Mouse (Mus musculus): ENCODE measurements around the gene Slc41a3. TPM values are rescaled to one million over a fixed set of nuclear protein-coding genes. Genes with fewer than 3 reads are reported as not detected.
"Not testable (repeated sequence)": the region's sequence is repeated elsewhere in the genome, so short reads cannot be mapped to it uniquely, and the experiment has no call there.

The Slc41a3 gene
- polyA plus RNA-seq, 1 experiment from 2014 or later, result 6.5 TPM

DNA sequence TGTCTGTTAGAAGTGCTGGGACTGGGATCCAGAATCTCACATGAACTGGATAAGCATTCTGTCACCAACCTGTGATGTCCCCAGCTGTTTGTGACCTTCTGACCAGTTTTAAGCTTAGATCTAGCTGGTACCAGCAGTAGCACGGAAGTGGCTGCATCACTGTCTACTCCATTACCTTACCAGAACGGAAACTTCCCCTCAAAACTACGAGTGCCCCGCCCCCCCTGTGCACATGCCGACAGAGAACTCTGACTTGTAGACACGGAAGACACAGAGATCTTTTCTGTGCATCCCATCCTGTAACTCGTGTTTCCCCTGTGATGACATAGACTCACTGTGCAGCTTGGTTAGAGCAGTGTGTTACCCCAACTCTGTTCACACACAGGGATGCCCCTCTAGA lies 25.9 kb downstream of the Slc41a3 start:
- no peak overlapping the region for H3K4me3 ChIP-seq
- H3K27me3 ChIP-seq, result no peaks in the 10 kb centered on the region
- 0 out of 2 replicates have a peak, but pooled peaks cover 2% of the 10 kb centered on the region for H3K4me1 ChIP-seq
- H3K27ac ChIP-seq, result no peak overlapping the region
- 91% methylated on average over 7 of the region's 7 CpGs for WGBS
- ATAC-seq (ENCODE audit: insufficient number of reproducible peaks, low FRiP score, low TSS enrichment, low read depth), result no peak
- no peaks in the 10 kb centered on the region for H3K9me3 ChIP-seq
- no peak overlapping the region for H3K9ac ChIP-seq
- no peaks in the 10 kb centered on the region for H3K36me3 ChIP-seq
- no peak overlapping the region for H3K4me2 ChIP-seq

GRCm38 (mm10) chr6:90632526-90632925 lies 28.0 kb downstream of the Slc41a3 start:
- not testable (repeated sequence) for H3K27me3 ChIP-seq; H3K36me3 ChIP-seq; H3K4me2 ChIP-seq; H3K4me1 ChIP-seq; H3K9ac ChIP-seq; H3K27ac ChIP-seq; H3K9me3 ChIP-seq; H3K4me3 ChIP-seq; ATAC-seq (ENCODE audit: insufficient number of reproducible peaks, low FRiP score, low TSS enrichment, low read depth)
- 72% methylated on average over 3 of the region's 3 CpGs for WGBS

DNA sequence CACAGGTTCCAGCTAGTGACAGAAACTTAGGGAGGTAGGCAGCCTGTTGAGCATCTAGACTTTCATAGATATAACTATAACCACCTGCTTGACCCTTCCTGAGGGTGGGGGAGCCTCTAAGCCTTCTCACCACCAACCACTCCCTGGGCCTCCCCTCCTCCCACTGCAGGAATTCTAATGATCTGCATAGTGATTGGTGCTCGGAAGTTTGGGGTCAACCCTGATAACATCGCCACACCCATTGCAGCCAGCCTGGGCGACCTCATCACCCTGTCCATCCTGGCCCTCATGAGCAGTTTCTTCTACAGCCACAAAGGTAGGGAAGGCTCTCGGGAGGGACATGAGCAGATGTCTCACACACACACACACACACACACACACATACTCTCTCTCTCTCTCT lies 30.6 kb downstream of the Slc41a3 start:
- Histone ChIP-seq H3K27ac (no peak overlapping the region), H3K9me3 (no peaks in the 10 kb centered on the region), H3K9ac (no peak overlapping the region), H3K4me2 (no peak overlapping the region), H3K4me1 (no peaks in the 10 kb centered on the region), H3K4me3 (no peak overlapping the region), H3K27me3 (no peaks in the 10 kb centered on the region), H3K36me3 (no peaks in the 10 kb centered on the region)
- ATAC-seq (ENCODE audit: insufficient number of reproducible peaks, low FRiP score, low TSS enrichment, low read depth), result no peak
- 26% methylated on average over 4 of the region's 4 CpGs for WGBS

GRCm38 (mm10) chr6:90635611-90636010 lies 31.1 kb downstream of the Slc41a3 start:
- no peak overlapping the region for H3K27ac ChIP-seq
- no peaks in the 10 kb centered on the region for H3K4me1 ChIP-seq
- H3K36me3 ChIP-seq, result no peaks in the 10 kb centered on the region
- ATAC-seq (ENCODE audit: insufficient number of reproducible peaks, low FRiP score, low TSS enrichment, low read depth), result no peak
- H3K9me3 ChIP-seq, result no peaks in the 10 kb centered on the region
- H3K4me2 ChIP-seq, result no peak overlapping the region
- no peak overlapping the region for H3K9ac ChIP-seq
- no peak overlapping the region for H3K4me3 ChIP-seq
- WGBS, result 77% methylated on average over 3 of the region's 3 CpGs
- H3K27me3 ChIP-seq, result no peaks in the 10 kb centered on the region

- no peak overlapping the region for H3K4me2 ChIP-seq
- ATAC-seq (ENCODE audit: insufficient number of reproducible peaks, low FRiP score, low TSS enrichment, low read depth), result no peak
- 78% methylated on average over 3 of the region's 3 CpGs for WGBS
- H3K27ac ChIP-seq, result no peak overlapping the region
- no peaks in the 10 kb centered on the region for H3K27me3 ChIP-seq
- no peaks in the 10 kb centered on the region for H3K4me1 ChIP-seq
- H3K9me3 ChIP-seq, result no peaks in the 10 kb centered on the region
- no peaks in the 10 kb centered on the region for H3K36me3 ChIP-seq
- H3K9ac ChIP-seq, result no peak overlapping the region
- no peak overlapping the region for H3K4me3 ChIP-seq
Measured at GRCm38 (mm10) chr6:90643057-90643456, 38.5 kb downstream of the Slc41a3 start.

- H3K27ac ChIP-seq, result no peak overlapping the region
- WGBS, result 62% methylated on average over 4 of the region's 4 CpGs
- no peak overlapping the region for H3K4me3 ChIP-seq
- H3K36me3 ChIP-seq, result no peaks in the 10 kb centered on the region
- H3K9ac ChIP-seq, result no peak overlapping the region
- H3K27me3 ChIP-seq, result no peaks in the 10 kb centered on the region
- ATAC-seq (ENCODE audit: insufficient number of reproducible peaks, low FRiP score, low TSS enrichment, low read depth), result no peak
- no peak overlapping the region for H3K4me2 ChIP-seq
- no peaks in the 10 kb centered on the region for H3K9me3 ChIP-seq
- no peaks in the 10 kb centered on the region for H3K4me1 ChIP-seq
Measured at GRCm38 (mm10) chr6:90644965-90645364, 40.4 kb downstream of the Slc41a3 start.

- H3K4me1 ChIP-seq, result no peaks in the 10 kb centered on the region
- 90% methylated on average over 6 of the region's 6 CpGs for WGBS
- no peaks in the 10 kb centered on the region for H3K9me3 ChIP-seq
- no peaks in the 10 kb centered on the region for H3K27me3 ChIP-seq
- H3K4me2 ChIP-seq, result no peak overlapping the region
- H3K4me3 ChIP-seq, result no peak overlapping the region
- H3K9ac ChIP-seq, result no peak overlapping the region
- no peaks in the 10 kb centered on the region for H3K36me3 ChIP-seq
- no peak for ATAC-seq (ENCODE audit: insufficient number of reproducible peaks, low FRiP score, low TSS enrichment, low read depth)
- H3K27ac ChIP-seq, result no peak overlapping the region
Measured at GRCm38 (mm10) chr6:90648391-90648790, 43.9 kb downstream of the Slc41a3 start.

- no peak overlapping the region for H3K27ac ChIP-seq
- no peaks in the 10 kb centered on the region for H3K27me3 ChIP-seq
- no peaks in the 10 kb centered on the region for H3K4me1 ChIP-seq
- no peaks in the 10 kb centered on the region for H3K36me3 ChIP-seq
- H3K4me3 ChIP-seq, result no peak overlapping the region
- no peaks in the 10 kb centered on the region for H3K9me3 ChIP-seq
- 71% methylated on average over 4 of the region's 4 CpGs for WGBS
- no peak overlapping the region for H3K9ac ChIP-seq
- ATAC-seq (ENCODE audit: insufficient number of reproducible peaks, low FRiP score, low TSS enrichment, low read depth), result no peak
- no peak overlapping the region for H3K4me2 ChIP-seq
Measured at GRCm38 (mm10) chr6:90649279-90649678, 44.8 kb downstream of the Slc41a3 start.

GRCm38 (mm10) chr6:90650634-90651033 lies 46.1 kb downstream of the Slc41a3 start:
- H3K36me3 ChIP-seq, result no peaks in the 10 kb centered on the region
- no peak overlapping the region for H3K4me3 ChIP-seq
- no peak overlapping the region for H3K9ac ChIP-seq
- WGBS, result 58% methylated on average over 1 of the region's 1 CpGs
- no peak overlapping the region for H3K4me2 ChIP-seq
- H3K9me3 ChIP-seq, result no peaks in the 10 kb centered on the region
- no peaks in the 10 kb centered on the region for H3K27me3 ChIP-seq
- no peaks in the 10 kb centered on the region for H3K4me1 ChIP-seq
- ATAC-seq (ENCODE audit: insufficient number of reproducible peaks, low FRiP score, low TSS enrichment, low read depth), result no peak
- no peak overlapping the region for H3K27ac ChIP-seq

GRCm38 (mm10) chr6:90653736-90654135 lies 49.2 kb downstream of the Slc41a3 start:
- no peak for ATAC-seq (ENCODE audit: insufficient number of reproducible peaks, low FRiP score, low TSS enrichment, low read depth)
- no peaks in the 10 kb centered on the region for H3K27me3 ChIP-seq
- no peak overlapping the region for H3K4me2 ChIP-seq
- H3K36me3 ChIP-seq, result no peaks in the 10 kb centered on the region
- no peak overlapping the region for H3K4me3 ChIP-seq
- no peak overlapping the region for H3K27ac ChIP-seq
- H3K9ac ChIP-seq, result no peak overlapping the region
- H3K9me3 ChIP-seq, result no peaks in the 10 kb centered on the region
- WGBS, result 40% methylated on average over 2 of the region's 2 CpGs
- no peaks in the 10 kb centered on the region for H3K4me1 ChIP-seq

- not testable (repeated sequence) for H3K9ac ChIP-seq; H3K27ac ChIP-seq; ATAC-seq (ENCODE audit: insufficient number of reproducible peaks, low FRiP score, low TSS enrichment, low read depth); H3K4me1 ChIP-seq; H3K4me3 ChIP-seq; H3K27me3 ChIP-seq; H3K4me2 ChIP-seq; H3K9me3 ChIP-seq
- H3K36me3 ChIP-seq, result peaks cover 10% of the 10 kb centered on the region; the same call in 1 of the 2 replicates
- 71% methylated on average over 2 of the region's 2 CpGs for WGBS
Measured at GRCm38 (mm10) chr6:90656344-90656850, 51.9 kb downstream of the Slc41a3 start.

GRCm38 (mm10) chr6:90659913-90660312 lies 55.4 kb downstream of the Slc41a3 start:
- Histone ChIP-seq H3K36me3 (peaks cover 43% of the 10 kb centered on the region), H3K4me2 (no peak overlapping the region), H3K4me3 (no peak overlapping the region), H3K4me1 (no peaks in the 10 kb centered on the region), H3K27ac (no peak overlapping the region), H3K9ac (no peak overlapping the region), H3K27me3 (no peaks in the 10 kb centered on the region), H3K9me3 (no peaks in the 10 kb centered on the region)
- WGBS, result 62% methylated on average over 2 of the region's 2 CpGs
- no peak for ATAC-seq (ENCODE audit: insufficient number of reproducible peaks, low FRiP score, low TSS enrichment, low read depth)

DNA sequence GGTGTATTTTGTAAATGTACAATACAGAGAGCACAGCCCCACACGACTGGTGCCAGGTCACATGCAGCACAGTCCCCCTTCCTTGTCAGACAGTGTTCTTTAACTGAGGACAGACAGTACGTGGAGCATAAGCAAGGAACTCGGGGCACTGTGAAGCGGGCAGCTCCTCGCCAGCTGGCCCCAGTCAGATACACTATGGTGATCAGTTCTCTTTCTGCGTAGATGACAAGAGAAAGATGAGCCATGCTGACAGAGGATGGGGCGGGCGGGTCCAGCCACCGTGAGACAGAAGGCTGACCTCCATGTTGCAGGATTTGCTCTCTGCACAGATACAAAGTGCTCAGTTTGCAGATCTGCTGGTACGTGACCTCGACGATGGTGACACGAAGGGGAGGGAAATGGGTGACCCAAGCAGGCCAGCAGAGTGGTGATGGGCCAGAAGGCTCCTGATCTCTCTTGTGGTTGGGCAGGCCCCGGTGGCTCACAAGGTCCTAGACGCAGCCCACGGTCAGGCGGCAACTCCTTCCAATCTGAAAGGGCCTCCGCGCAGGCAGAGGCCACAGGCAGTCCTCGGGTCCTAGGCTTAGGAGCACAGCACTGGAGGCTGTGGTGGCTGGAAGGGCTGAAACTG lies 56.0 kb downstream of the Slc41a3 start:
- H3K36me3 ChIP-seq, result peaks cover 49% of the 10 kb centered on the region
- no peaks in the 10 kb centered on the region for H3K27me3 ChIP-seq
- no peak overlapping the region for H3K4me3 ChIP-seq
- no peak overlapping the region for H3K4me2 ChIP-seq
- no peak overlapping the region for H3K27ac ChIP-seq
- H3K9ac ChIP-seq, result no peak overlapping the region
- ATAC-seq (ENCODE audit: insufficient number of reproducible peaks, low FRiP score, low TSS enrichment, low read depth), result no peak
- H3K9me3 ChIP-seq, result no peaks in the 10 kb centered on the region
- no peaks in the 10 kb centered on the region for H3K4me1 ChIP-seq
- 89% methylated on average over 20 of the region's 20 CpGs for WGBS
